Mouse (Mus musculus): Measurements from ENCODE around the gene Svopl. TPM values are rescaled to one million over a fixed set of nuclear protein-coding genes. Genes with fewer than 3 reads are reported as not detected.

Svopl gene
- total and polyA plus RNA-seq, 2 experiments, result not detected

DNA sequence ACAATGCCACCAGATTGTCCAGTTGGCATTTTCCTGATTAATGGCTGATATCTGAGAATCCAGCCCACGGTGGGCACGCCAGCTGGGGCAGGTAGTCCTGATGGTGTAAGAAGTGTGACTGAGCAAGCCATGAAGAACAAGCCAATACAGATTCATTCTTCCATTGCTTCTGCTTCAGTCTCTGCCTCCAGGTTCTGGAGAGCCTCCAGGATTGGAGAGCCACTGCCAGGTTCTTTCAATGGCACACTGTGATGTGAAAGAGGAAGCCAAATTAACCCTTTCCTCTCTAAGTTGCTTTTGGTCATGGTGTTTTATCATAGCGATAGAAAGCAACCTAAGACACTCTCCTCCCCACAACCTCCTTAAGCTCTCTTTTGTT, 18.3 kb upstream of the Svopl start:
- TF ChIP-seq CTCF (IDR thresholded peaks at IDR 0.05; ENCODE audit: low read depth, low read length), result no peak
- TF ChIP-seq POLR2A (IDR thresholded peaks at IDR 0.05; ENCODE audit: extremely low read depth, insufficient read depth, low read length), result no peak
- Histone ChIP-seq H3K27me3 (ENCODE audit: control insufficient read depth, insufficient read depth, low read length) (no peaks in the 10 kb centered on the region), H3K36me3 (ENCODE audit: control insufficient read depth, insufficient read depth, low read length) (no peaks in the 10 kb centered on the region), H3K79me2 (ENCODE audit: control insufficient read depth, insufficient read depth, low read length) (no peaks in the 10 kb centered on the region), H3K4me1 (ENCODE audit: control insufficient read depth, insufficient read depth, low read length) (no peaks in the 10 kb centered on the region), H3K9ac (ENCODE audit: low read depth, low read length) (no peak overlapping the region), H3K4me3 (ENCODE audit: insufficient read depth, low read depth, low read length) (no peak overlapping the region), H3K27ac (replicated peaks; ENCODE audit: insufficient read depth, low read depth, low read length) (no peak overlapping the region)
- DNase-seq (ENCODE audit: extremely low read depth, low read depth, low spot score), result no peak
- 85% methylated on average over 3 of the region's 3 CpGs for WGBS

DNA sequence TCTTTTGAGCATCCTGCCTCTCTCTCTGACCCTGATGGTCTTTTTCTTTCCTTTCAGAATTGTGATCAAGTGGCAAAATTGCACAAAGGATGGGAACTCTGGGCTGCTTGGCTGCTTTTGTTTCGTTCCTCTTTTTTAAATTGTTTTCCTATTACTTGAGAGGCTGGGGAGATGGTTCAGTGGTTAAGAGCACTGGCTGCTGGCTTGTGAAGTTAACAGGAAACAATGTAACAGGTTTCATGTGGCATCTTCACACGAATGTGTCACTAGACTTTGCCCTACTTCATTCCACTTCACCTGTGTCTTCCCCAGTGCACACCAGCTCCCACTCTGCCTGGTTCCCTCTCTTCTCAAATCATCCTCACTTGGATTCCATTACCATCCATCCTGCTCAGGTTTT, 17.8 kb upstream of the Svopl start:
- 75% methylated on average over 2 of the region's 2 CpGs for WGBS
- Histone ChIP-seq H3K79me2 (ENCODE audit: control insufficient read depth, insufficient read depth, low read length) (no peaks in the 10 kb centered on the region), H3K36me3 (ENCODE audit: control insufficient read depth, insufficient read depth, low read length) (no peaks in the 10 kb centered on the region), H3K4me3 (ENCODE audit: insufficient read depth, low read depth, low read length) (no peak overlapping the region), H3K4me1 (ENCODE audit: control insufficient read depth, insufficient read depth, low read length) (no peaks in the 10 kb centered on the region), H3K27ac (replicated peaks; ENCODE audit: insufficient read depth, low read depth, low read length) (no peak overlapping the region), H3K27me3 (ENCODE audit: control insufficient read depth, insufficient read depth, low read length) (no peaks in the 10 kb centered on the region), H3K9ac (ENCODE audit: low read depth, low read length) (no peak overlapping the region)
- no peak for DNase-seq (ENCODE audit: extremely low read depth, low read depth, low spot score)
- TF ChIP-seq CTCF (IDR thresholded peaks at IDR 0.05; ENCODE audit: low read depth, low read length) (no peak), POLR2A (IDR thresholded peaks at IDR 0.05; ENCODE audit: extremely low read depth, insufficient read depth, low read length) (no peak)

DNA sequence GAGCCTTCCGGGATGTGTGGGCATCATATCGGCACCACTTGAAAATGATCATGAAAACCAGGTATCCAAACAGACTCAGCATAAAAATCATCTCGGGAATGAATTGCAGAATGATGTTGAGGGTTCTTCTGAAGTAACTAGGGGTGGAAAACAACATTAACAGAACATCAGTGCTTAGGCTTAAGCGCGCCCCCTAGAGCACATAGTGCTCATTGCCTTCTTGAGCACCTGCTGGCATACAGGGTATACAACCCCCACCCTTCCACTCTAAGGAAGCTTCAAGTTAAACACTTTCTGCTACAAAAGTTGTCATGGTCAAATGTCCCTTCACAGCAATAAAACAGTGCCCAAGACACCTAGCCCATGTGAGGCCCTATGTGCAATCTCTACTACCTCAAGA, 12.0 kb upstream of the Svopl start:
- Histone ChIP-seq H3K79me2 (ENCODE audit: control insufficient read depth, insufficient read depth, low read length) (no peaks in the 10 kb centered on the region), H3K9ac (ENCODE audit: low read depth, low read length) (no peak overlapping the region), H3K4me3 (ENCODE audit: insufficient read depth, low read depth, low read length) (no peak overlapping the region), H3K4me1 (ENCODE audit: control insufficient read depth, insufficient read depth, low read length) (no peaks in the 10 kb centered on the region), H3K36me3 (ENCODE audit: control insufficient read depth, insufficient read depth, low read length) (no peaks in the 10 kb centered on the region), H3K27ac (replicated peaks; ENCODE audit: insufficient read depth, low read depth, low read length) (no peak overlapping the region), H3K27me3 (ENCODE audit: control insufficient read depth, insufficient read depth, low read length) (no peaks in the 10 kb centered on the region)
- DNase-seq (ENCODE audit: extremely low read depth, low read depth, low spot score), result no peak
- peak; percentile 20; the same call in 1 of the 2 replicates for TF ChIP-seq CTCF (IDR thresholded peaks at IDR 0.05; ENCODE audit: low read depth, low read length)
- TF ChIP-seq POLR2A (IDR thresholded peaks at IDR 0.05; ENCODE audit: extremely low read depth, insufficient read depth, low read length), result no peak
- 63% methylated on average over 5 of the region's 5 CpGs for WGBS

GRCm38 (mm10) chr6:38055471-38056330, 8.9 kb upstream of the Svopl start:
- DNase-seq (ENCODE audit: extremely low read depth, low read depth, low spot score), result peak; percentile 62

GRCm38 (mm10) chr6:38049601-38050000, 2.8 kb upstream of the Svopl start:
- H3K36me3 ChIP-seq (ENCODE audit: control insufficient read depth, insufficient read depth, low read length), result no peaks in the 10 kb centered on the region
- no peak overlapping the region for H3K4me3 ChIP-seq (ENCODE audit: insufficient read depth, low read depth, low read length)
- no peak for DNase-seq (ENCODE audit: extremely low read depth, low read depth, low spot score)
- no peaks in the 10 kb centered on the region for H3K4me1 ChIP-seq (ENCODE audit: control insufficient read depth, insufficient read depth, low read length)
- H3K27ac ChIP-seq (replicated peaks; ENCODE audit: insufficient read depth, low read depth, low read length), result no peak overlapping the region
- no peaks in the 10 kb centered on the region for H3K79me2 ChIP-seq (ENCODE audit: control insufficient read depth, insufficient read depth, low read length)
- H3K9ac ChIP-seq (ENCODE audit: low read depth, low read length), result no peak overlapping the region
- TF ChIP-seq POLR2A (IDR thresholded peaks at IDR 0.05; ENCODE audit: extremely low read depth, insufficient read depth, low read length), result no peak
- TF ChIP-seq CTCF (IDR thresholded peaks at IDR 0.05; ENCODE audit: low read depth, low read length), result no peak
- H3K27me3 ChIP-seq (ENCODE audit: control insufficient read depth, insufficient read depth, low read length), result no peaks in the 10 kb centered on the region
- 98% methylated on average over 6 of the region's 6 CpGs for WGBS

More at GRCm38 (mm10) chr6:38055471-38056330, 8.9 kb upstream of the Svopl start:
- Histone ChIP-seq H3K79me2 (ENCODE audit: control insufficient read depth, insufficient read depth, low read length) (no peaks in the 10 kb centered on the region), H3K27me3 (ENCODE audit: control insufficient read depth, insufficient read depth, low read length) (no peaks in the 10 kb centered on the region), H3K4me1 (ENCODE audit: control insufficient read depth, insufficient read depth, low read length) (no peaks in the 10 kb centered on the region), H3K9ac (ENCODE audit: low read depth, low read length) (no peak overlapping the region), H3K36me3 (ENCODE audit: control insufficient read depth, insufficient read depth, low read length) (no peaks in the 10 kb centered on the region), H3K4me3 (ENCODE audit: insufficient read depth, low read depth, low read length) (no peak overlapping the region), H3K27ac (replicated peaks; ENCODE audit: insufficient read depth, low read depth, low read length) (no peak overlapping the region)
- no peak for TF ChIP-seq CTCF (IDR thresholded peaks at IDR 0.05; ENCODE audit: low read depth, low read length)
- TF ChIP-seq POLR2A (IDR thresholded peaks at IDR 0.05; ENCODE audit: extremely low read depth, insufficient read depth, low read length), result no peak
- WGBS, result 81% methylated on average over 15 of the region's 15 CpGs

All from liver, adult 2 months (tissue).